Mouse (Mus musculus) heart, embryonic 11.5 days (tissue): ENCODE data around the gene Arhgap10. TPM values are rescaled to one million over a fixed set of nuclear protein-coding genes. Genes with fewer than 3 reads are reported as not detected.

Source experiments
- ATAC-seq: fragments of 200-750 bp; cut with Nextera tagmentation; replicated peaks from 2 replicates; pipeline ENCODE4 v1.8.0; 2017; ENCODE audit warnings: moderate library complexity; ENCODE audit not compliant: insufficient number of reproducible peaks, low FRiP score, low TSS enrichment
- H3K27ac ChIP-seq: fragments of 300-500 bp; sonication (generic); 2 replicates; pipeline ENCODE4 v1.5.1; 2014; ENCODE audit warnings: mild to moderate bottlenecking, low read depth, low read length
- H3K27me3 ChIP-seq: fragments of 300-500 bp; sonication (generic); 2 replicates; pipeline ENCODE4 v1.6.1; 2014; ENCODE audit warnings: mild to moderate bottlenecking, low read length, mixed read lengths; ENCODE audit not compliant: control insufficient read depth, insufficient read depth
- H3K36me3 ChIP-seq: fragments of 300-500 bp; sonication (generic); 2 replicates; pipeline ENCODE4 v1.6.1; 2014; ENCODE audit warnings: mild to moderate bottlenecking, low read length, moderate library complexity, mixed read lengths; ENCODE audit not compliant: control insufficient read depth, insufficient read depth
- H3K4me1 ChIP-seq: fragments of 300-500 bp; sonication (generic); 2 replicates; pipeline ENCODE4 v1.6.1; 2014; ENCODE audit warnings: low read length; ENCODE audit not compliant: control insufficient read depth, insufficient read depth
- H3K4me2 ChIP-seq: fragments of 300-500 bp; sonication (generic); 2 replicates; pipeline ENCODE4 v1.6.1; 2014; ENCODE audit warnings: mild to moderate bottlenecking, moderate library complexity
- H3K4me3 ChIP-seq: fragments of 300-500 bp; sonication (generic); 2 replicates; pipeline ENCODE4 v1.5.1; 2014; ENCODE audit warnings: low read depth, low read length
- H3K9ac ChIP-seq: fragments of 300-500 bp; sonication (generic); 2 replicates; pipeline ENCODE4 v1.6.1; 2014; ENCODE audit warnings: mild to moderate bottlenecking, low read depth, low read length, moderate library complexity
- H3K9me3 ChIP-seq: fragments of 300-500 bp; sonication (generic); replicated peaks from 2 replicates; pipeline ENCODE4 v1.6.1; 2016; ENCODE audit warnings: low read length; ENCODE audit not compliant: control insufficient read depth
- WGBS: fragments of 180-500 bp; shearing (Covaris S2); extraction: QIAGEN DNeasy Blood & Tissue Kit; methylation state at CpG from one replicate; pipeline ENCODE4 v1.1.7; 2014; ENCODE audit not compliant: insufficient replicate concordance; 5-methylcytosine and 5-hydroxymethylcytosine counted together
- polyA plus RNA-seq: library from polyadenylated mRNA; unstranded; fragments of >200 nt; fragmentation: Nextera tagmentation; extraction: Ambion mirVana; gene quantifications from 2 replicates; pipeline ENCODE4 v1.2.1, GENCODE M21; 2014

The Arhgap10 gene
- polyA plus RNA-seq, 1 experiment from 2014 or later = 23.2 TPM

DNA sequence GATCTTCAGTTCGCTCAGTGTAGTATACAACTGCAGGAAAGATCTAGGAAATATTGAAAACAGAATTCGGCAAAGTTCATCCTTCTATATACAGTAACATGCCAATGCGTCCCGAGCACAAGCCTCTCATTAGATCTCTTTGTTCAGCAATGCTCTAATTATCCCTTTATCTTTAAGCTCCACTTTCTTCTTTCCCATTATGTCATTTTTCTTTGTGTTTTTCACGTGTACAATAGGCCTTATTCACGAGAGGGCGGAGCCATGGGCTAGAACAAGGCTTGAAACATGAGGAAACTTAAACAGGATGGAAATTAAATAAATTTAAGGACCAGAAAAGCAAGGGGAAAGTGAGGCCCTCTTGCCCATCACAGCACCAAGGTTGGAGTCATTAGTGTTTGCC lies 289.1 kb downstream of the Arhgap10 start:
- ATAC-seq = no peak
- Histone ChIP-seq H3K27ac (no peak overlapping the region), H3K9me3 (no peaks in the 10 kb centered on the region), H3K27me3 (no peaks in the 10 kb centered on the region), H3K36me3 (no peaks in the 10 kb centered on the region), H3K4me2 (no peak overlapping the region), H3K4me3 (no peak overlapping the region), H3K9ac (no peak overlapping the region), H3K4me1 (peaks cover 13% of the 10 kb centered on the region)
- WGBS = 77% methylated on average over 7 of the region's 7 CpGs

DNA sequence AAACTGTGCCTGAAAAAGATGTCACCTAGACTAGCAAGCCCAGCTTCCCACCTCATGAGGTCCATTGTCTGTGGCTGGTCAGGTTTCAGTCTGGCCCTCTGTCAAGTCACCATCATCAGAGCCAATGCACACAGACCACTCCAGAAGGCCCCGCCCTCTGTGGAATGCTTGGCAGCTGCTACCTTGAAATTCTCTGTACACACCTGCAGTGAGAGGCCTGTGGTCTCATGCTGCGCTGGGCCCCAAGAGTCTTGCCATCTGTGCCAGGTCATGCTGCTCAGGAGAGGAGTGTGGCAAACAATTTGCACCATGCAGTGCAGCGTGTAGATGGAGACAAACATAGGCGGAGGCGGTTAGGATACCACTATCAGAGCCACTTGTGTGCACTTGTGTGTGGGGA lies 290.0 kb downstream of the Arhgap10 start:
- Histone ChIP-seq H3K4me2 (no peak overlapping the region), H3K27ac (no peak overlapping the region), H3K9ac (no peak overlapping the region), H3K4me1 (peaks cover 6% of the 10 kb centered on the region), H3K36me3 (no peaks in the 10 kb centered on the region), H3K4me3 (no peak overlapping the region), H3K27me3 (no peaks in the 10 kb centered on the region), H3K9me3 (no peaks in the 10 kb centered on the region)
- no peak for ATAC-seq
- WGBS = 85% methylated on average over 5 of the region's 5 CpGs

DNA sequence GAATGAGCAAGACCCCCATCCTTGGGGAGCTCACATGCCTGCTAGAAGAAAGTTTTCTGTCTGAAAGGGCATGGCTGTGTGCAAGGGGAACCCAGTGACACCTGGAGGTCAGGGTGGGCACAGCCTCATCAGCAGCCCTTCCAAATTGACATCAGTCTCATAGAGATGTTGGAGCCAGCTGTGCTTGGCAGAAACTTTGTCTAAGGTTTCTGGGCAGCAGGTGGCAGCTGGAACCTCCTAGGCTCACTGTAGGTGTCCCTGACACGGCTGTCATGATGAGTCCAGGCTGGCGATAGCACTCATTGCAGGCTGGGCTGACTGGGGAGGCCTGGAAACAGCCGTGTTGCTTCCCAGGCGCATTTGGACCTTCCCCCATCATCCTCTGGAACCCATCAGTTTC lies 294.6 kb downstream of the Arhgap10 start:
- Histone ChIP-seq H3K4me3 (no peak overlapping the region), H3K27ac (no peak overlapping the region), H3K4me2 (no peak overlapping the region), H3K4me1 (no peaks in the 10 kb centered on the region), H3K27me3 (no peaks in the 10 kb centered on the region), H3K36me3 (no peaks in the 10 kb centered on the region), H3K9me3 (no peaks in the 10 kb centered on the region), H3K9ac (no peak overlapping the region)
- no peak for ATAC-seq
- 45% methylated on average over 4 of the region's 4 CpGs for WGBS

DNA sequence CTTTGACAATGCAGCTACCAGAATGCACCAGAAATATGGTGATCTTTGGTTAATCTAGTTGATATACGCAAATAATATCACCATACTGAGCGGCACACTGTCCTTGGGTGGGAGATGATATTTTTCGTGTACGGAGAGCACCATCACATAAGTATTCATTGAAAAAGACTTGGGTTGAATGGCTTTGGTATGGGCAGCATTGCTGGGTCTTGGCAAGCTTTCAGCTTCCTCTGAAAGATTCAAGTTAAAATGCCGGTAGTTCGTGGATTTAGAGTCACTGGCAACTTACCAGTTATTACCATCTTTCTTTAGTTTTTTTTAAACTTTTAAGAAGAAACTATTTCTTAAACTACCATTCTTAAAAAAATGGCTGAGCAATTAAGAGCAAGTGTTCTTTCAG lies 302.6 kb downstream of the Arhgap10 start:
- no peak overlapping the region for H3K9ac ChIP-seq
- H3K36me3 ChIP-seq = no peaks in the 10 kb centered on the region
- H3K4me3 ChIP-seq = no peak overlapping the region
- ATAC-seq = no peak
- H3K9me3 ChIP-seq = no peaks in the 10 kb centered on the region
- WGBS = 86% methylated on average over 6 of the region's 6 CpGs
- H3K27me3 ChIP-seq = no peaks in the 10 kb centered on the region
- H3K4me1 ChIP-seq = no peaks in the 10 kb centered on the region
- no peak overlapping the region for H3K4me2 ChIP-seq
- H3K27ac ChIP-seq = no peak overlapping the region

DNA sequence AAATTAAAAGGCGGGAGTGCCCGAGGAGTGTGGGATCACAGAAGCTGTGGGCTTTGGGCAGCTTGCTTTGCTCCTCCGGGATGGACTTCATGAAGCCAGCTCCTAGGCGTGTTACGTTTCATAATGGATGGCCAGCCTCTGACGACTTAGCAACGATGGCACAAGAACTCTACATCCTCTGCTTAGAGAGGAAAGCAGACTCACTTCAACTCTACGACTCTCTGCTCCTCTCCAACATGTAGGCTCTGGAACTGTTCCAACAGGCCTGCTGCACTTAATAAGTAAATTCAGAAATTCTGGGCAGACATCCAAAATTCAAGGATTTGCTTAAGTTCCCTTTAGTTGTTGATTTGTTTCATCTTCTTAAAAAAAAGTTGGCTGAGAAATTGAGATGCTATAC lies 303.1 kb downstream of the Arhgap10 start:
- WGBS = 70% methylated on average over 8 of the region's 8 CpGs
- no peak overlapping the region for H3K27ac ChIP-seq
- no peaks in the 10 kb centered on the region for H3K4me1 ChIP-seq
- ATAC-seq = no peak
- no peaks in the 10 kb centered on the region for H3K9me3 ChIP-seq
- H3K27me3 ChIP-seq = no peaks in the 10 kb centered on the region
- no peak overlapping the region for H3K9ac ChIP-seq
- no peak overlapping the region for H3K4me3 ChIP-seq
- no peaks in the 10 kb centered on the region for H3K36me3 ChIP-seq
- no peak overlapping the region for H3K4me2 ChIP-seq

DNA sequence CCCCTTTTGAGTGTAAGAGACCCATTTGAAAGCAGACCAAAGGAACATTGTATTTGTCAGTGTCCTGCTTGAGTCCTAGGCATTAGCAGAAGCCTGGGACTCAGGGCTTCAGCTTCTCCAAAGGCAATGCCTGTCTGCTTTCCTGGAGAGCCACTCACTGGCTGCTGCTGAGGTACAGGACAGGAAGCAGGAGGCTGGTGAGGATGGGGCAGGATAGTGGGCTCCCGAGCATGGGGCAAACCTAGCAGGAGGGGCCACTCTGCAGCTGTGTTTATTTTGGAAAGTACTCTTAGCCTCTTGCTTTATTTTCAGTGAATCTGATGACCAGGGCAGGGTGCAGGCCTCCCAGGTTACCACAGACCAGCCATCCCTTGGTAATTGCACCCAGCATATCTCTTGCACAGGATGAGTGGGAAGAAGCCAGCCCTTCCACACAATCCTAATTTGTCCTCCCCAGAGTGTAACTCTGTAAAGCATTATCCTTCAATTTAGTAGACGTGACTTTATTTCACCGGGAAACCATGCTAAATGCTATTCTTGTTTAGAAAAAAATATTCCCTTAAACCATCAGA lies 303.8 kb downstream of the Arhgap10 start:
- H3K27ac ChIP-seq = no peak overlapping the region
- no peak for ATAC-seq
- 56% methylated on average over 3 of the region's 3 CpGs for WGBS
- no peaks in the 10 kb centered on the region for H3K36me3 ChIP-seq
- no peaks in the 10 kb centered on the region for H3K4me1 ChIP-seq
- H3K4me3 ChIP-seq = no peak overlapping the region
- H3K9me3 ChIP-seq = no peaks in the 10 kb centered on the region
- no peak overlapping the region for H3K4me2 ChIP-seq
- no peak overlapping the region for H3K9ac ChIP-seq
- H3K27me3 ChIP-seq = no peaks in the 10 kb centered on the region

DNA sequence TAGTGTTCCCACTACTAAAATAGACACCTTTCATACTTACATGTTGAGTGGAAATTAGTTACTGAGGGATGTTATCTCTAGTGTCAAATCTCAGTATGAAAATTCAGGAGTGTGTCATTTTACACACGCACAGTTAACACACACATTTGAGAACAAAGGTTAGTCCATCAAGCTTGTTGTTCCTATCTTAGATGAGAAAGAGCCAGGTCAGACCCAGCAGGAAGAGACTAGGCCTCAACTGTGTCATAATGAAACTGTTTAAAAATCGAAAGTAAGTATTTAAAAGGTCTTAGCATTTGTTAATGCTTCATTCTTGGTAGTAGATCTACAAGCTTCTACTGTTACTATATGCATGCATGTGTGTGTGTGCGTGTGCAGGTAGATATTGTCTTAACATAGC lies 308.5 kb downstream of the Arhgap10 start:
- Histone ChIP-seq H3K4me3 (no peak overlapping the region), H3K36me3 (no peaks in the 10 kb centered on the region), H3K9ac (no peak overlapping the region), H3K4me1 (no peaks in the 10 kb centered on the region), H3K9me3 (no peaks in the 10 kb centered on the region), H3K27me3 (no peaks in the 10 kb centered on the region), H3K4me2 (no peak overlapping the region), H3K27ac (no peak overlapping the region)
- no peak for ATAC-seq
- 82% methylated on average over 3 of the region's 3 CpGs for WGBS

Other genes with a start within 250 kb of the Arhgap10 start
- gene Prmt9, start 31.4 kb upstream of the Arhgap10 start, polyA plus RNA-seq = 13.4 and 15.6 TPM in 2 replicates
- 26.0 and 27.4 TPM in 2 replicates for gene Tmem184c, start 92.7 kb upstream of the Arhgap10 start, polyA plus RNA-seq
- gene Ednra, start 206.5 kb upstream of the Arhgap10 start, polyA plus RNA-seq = 47.6 and 48.5 TPM in 2 replicates